Mouse (Mus musculus) limb, embryonic 15.5 days (tissue): ENCODE measurements at regions not wholly inside any gene's neighbourhood (a gene's known extent, or its start where the extent isn't known, plus 50 kb on each side); places are given as distances from the start of the nearest gene placed in this dataset.

Experiments
- ATAC-seq: fragments of 200-750 bp; cut with Nextera tagmentation; 2 replicates; pipeline ENCODE4 v1.8.0; 2017; ENCODE audit warnings: low read depth, moderate TSS enrichment; ENCODE audit not compliant: insufficient number of reproducible peaks, low FRiP score, low TSS enrichment
- H3K27ac ChIP-seq: fragments of 300-500 bp; sonication (generic); 2 replicates; pipeline ENCODE4 v1.5.1; 2015; ENCODE audit warnings: moderate library complexity, mild to moderate bottlenecking, inconsistent platforms
- H3K27me3 ChIP-seq: fragments of 300-500 bp; sonication (generic); 2 replicates; pipeline ENCODE4 v1.6.1; 2015; ENCODE audit warnings: inconsistent platforms
- H3K36me3 ChIP-seq: fragments of 300-500 bp; sonication (generic); 2 replicates; pipeline ENCODE4 v1.6.1; 2015; ENCODE audit warnings: inconsistent platforms
- H3K4me1 ChIP-seq: fragments of 300-500 bp; sonication (generic); 2 replicates; pipeline ENCODE4 v1.6.1; 2015; ENCODE audit warnings: inconsistent platforms
- H3K4me2 ChIP-seq: fragments of 300-500 bp; sonication (generic); 2 replicates; pipeline ENCODE4 v1.6.1; 2015; ENCODE audit warnings: mild to moderate bottlenecking, inconsistent platforms
- H3K4me3 ChIP-seq: fragments of 300-500 bp; sonication (generic); 2 replicates; pipeline ENCODE4 v1.5.1; 2015; ENCODE audit warnings: mild to moderate bottlenecking, inconsistent platforms
- H3K9ac ChIP-seq: fragments of 300-500 bp; sonication (generic); 2 replicates; pipeline ENCODE4 v1.6.1; 2015; ENCODE audit warnings: inconsistent platforms
- H3K9me3 ChIP-seq: fragments of 300-500 bp; sonication (generic); 2 replicates; pipeline ENCODE4 v1.6.1; 2016; ENCODE audit warnings: inconsistent platforms
- WGBS: fragments of 180-500 bp; shearing (Covaris S2); methylation state at CpG from one replicate; pipeline ENCODE4 v1.1.7; 2015; 5-methylcytosine and 5-hydroxymethylcytosine counted together

DNA sequence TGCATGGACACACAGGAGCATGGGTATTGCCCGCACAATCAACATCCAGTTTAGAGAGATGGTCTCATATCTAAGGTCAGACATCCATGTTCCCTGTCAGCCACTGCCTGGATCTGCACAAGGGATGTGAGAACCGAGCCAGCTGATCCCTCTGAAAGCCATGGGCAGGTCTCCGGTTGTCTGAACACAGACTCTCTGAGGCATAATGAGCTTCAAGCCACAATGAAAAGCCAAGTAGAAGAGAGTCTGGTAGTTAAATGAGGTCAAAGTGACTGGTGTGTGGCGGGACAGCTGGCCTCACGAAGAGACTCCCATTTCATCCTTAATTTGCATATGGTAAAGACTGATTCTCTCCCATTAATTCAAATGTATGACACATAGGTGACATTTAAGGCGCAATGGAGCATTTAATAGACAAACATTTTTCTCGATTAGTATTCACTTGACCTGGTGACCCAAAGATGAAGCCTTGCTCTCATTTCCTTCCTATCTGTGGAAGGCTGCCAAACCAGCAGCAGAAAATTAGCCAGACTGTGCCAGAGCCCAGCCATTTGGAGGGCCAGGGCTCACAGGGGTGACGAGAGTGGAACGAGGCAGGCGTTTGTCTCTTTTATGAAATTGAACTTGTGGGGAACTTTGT is 132.2 kb downstream of the Rpl14 start:
- no peaks in the 10 kb centered on the region for H3K9me3 ChIP-seq
- no peak overlapping the region for H3K9ac ChIP-seq
- H3K27ac ChIP-seq: no peak overlapping the region
- ATAC-seq: no peak
- H3K27me3 ChIP-seq: no peaks in the 10 kb centered on the region
- peaks cover 21% of the 10 kb centered on the region for H3K4me1 ChIP-seq
- H3K4me3 ChIP-seq: no peak overlapping the region
- H3K36me3 ChIP-seq: no peaks in the 10 kb centered on the region
- 56% methylated on average over 10 of the region's 10 CpGs for WGBS
- no peak overlapping the region for H3K4me2 ChIP-seq

DNA sequence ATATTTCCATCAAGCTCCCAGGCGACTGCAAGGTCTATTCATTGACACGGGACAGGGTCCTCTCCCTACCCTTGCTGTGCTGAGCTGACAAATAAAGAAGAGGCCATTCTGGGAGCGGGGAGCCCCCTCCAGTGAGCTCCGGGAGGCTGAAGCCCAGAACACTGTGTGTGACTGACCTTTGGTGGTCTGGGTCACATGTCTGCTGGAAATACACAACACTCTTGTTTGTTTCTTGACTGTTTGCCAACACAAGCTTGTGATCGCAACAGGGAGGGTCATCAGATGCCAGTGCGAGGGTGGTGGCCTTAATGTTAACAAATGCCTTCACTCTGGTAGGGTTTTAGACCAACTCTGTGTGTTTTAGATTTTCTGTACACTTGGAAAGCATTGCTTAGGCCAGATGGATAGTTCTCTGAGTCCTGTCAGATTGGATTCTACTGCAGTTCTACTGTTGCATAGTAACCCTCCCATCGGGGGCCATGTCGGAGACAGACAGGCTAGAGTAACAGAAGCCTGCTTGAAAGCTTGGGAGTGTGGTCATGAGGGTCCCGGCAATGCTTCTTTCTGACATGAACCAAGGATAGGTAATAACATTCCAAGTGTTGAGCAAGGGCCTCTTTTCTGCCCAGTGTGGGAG is 135.4 kb downstream of the Rpl14 start:
- 70% methylated on average over 9 of the region's 9 CpGs for WGBS
- no peak overlapping the region for H3K4me3 ChIP-seq
- no peaks in the 10 kb centered on the region for H3K27me3 ChIP-seq
- no peaks in the 10 kb centered on the region for H3K36me3 ChIP-seq
- H3K27ac ChIP-seq: 0 out of 2 replicates have a peak overlapping the region, but pooled peaks have one; percentile 18
- no peak overlapping the region for H3K9ac ChIP-seq
- no peaks in the 10 kb centered on the region for H3K9me3 ChIP-seq
- peaks cover 25% of the 10 kb centered on the region for H3K4me1 ChIP-seq
- H3K4me2 ChIP-seq: no peak overlapping the region
- ATAC-seq: peak; percentile 13; the same call in 1 of the 2 replicates

DNA sequence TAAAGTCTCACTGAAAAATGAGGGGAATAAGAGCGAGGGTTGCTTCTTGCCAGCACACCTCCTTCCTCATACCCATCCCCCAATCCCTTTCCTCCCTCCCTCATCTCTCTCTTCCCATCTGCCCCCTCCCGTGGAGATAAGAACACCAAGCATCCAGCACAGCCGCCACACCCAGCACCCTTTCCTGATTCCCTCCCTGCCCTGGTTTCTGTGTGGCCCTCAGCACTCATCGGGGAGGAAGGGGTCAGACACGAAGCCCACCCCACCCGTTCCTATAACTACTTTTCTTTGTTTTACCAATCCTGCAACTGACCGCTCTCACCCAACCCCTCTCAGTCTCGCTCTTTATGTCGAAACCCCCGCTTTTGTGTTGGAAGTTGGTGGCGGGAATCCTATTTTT is 137.3 kb downstream of the Rpl14 start:
- 23% methylated on average over 11 of the region's 11 CpGs for WGBS
- Histone ChIP-seq H3K27me3 (no peaks in the 10 kb centered on the region), H3K4me3 (no peak overlapping the region), H3K27ac (no peak overlapping the region; the same call in 1 of the 2 replicates), H3K9ac (no peak overlapping the region), H3K4me2 (peak overlapping the region; percentile 23), H3K9me3 (no peaks in the 10 kb centered on the region), H3K4me1 (peaks cover 21% of the 10 kb centered on the region), H3K36me3 (no peaks in the 10 kb centered on the region)
- no peak for ATAC-seq

DNA sequence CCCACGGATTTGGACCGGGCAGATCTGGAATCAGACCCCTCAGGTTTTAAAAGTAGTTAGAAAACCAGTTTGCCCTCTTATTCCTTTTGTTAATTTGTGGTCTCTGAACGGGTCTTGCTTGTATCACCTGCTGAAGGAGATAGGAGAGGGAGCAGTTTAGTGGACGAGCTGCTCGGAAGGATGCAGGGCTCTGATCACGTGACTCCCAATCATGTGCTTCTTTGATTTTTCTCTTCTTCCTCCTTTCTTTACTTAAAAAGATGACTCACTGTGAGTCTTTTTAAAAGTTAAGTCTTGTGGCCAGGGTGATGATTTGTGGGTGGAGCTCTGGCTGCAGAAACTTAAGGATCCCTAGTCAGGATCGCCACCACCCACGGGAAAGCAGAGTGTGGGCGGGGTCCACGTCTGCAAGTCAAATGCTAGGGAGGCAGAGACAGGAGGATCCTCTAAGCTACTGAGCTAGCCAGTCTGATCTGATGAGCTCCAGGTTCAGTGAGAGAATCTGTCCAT is 138.0 kb downstream of the Rpl14 start:
- H3K27me3 ChIP-seq: no peaks in the 10 kb centered on the region
- H3K4me2 ChIP-seq: peak overlapping the region; percentile 23; the same call in 1 of the 2 replicates
- no peaks in the 10 kb centered on the region for H3K36me3 ChIP-seq
- no peak overlapping the region for H3K4me3 ChIP-seq
- WGBS: 60% methylated on average over 10 of the region's 10 CpGs
- 0 out of 2 replicates have a peak overlapping the region, but pooled peaks have one; percentile 35 for H3K27ac ChIP-seq
- peaks cover 19% of the 10 kb centered on the region for H3K4me1 ChIP-seq
- ATAC-seq: no peak
- no peaks in the 10 kb centered on the region for H3K9me3 ChIP-seq
- no peak overlapping the region for H3K9ac ChIP-seq

DNA sequence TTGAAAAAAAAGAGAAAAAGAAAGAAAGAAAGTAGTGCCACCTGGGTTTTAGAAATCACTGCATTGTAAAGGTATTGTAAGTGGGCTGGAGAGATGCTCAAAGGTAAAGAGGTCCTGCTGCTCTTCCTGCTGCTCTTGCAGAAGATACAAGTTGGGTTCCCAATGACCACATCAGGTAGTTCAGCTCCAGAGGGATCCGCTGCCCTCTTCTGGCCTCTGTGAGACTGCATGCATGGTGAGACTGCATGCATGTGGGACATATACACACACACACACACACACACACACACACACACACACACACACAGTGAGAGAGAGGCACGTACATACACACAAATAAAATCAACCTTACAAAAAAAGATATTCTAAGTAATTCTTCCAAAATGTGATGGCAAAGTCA is 141.7 kb downstream of the Rpl14 start:
- no peak overlapping the region for H3K27ac ChIP-seq
- no peak overlapping the region for H3K9ac ChIP-seq
- H3K4me1 ChIP-seq: peaks cover 27% of the 10 kb centered on the region
- no peaks in the 10 kb centered on the region for H3K27me3 ChIP-seq
- ATAC-seq: no peak
- 97% methylated on average over 2 of the region's 2 CpGs for WGBS
- no peaks in the 10 kb centered on the region for H3K9me3 ChIP-seq
- no peak overlapping the region for H3K4me2 ChIP-seq
- no peaks in the 10 kb centered on the region for H3K36me3 ChIP-seq
- no peak overlapping the region for H3K4me3 ChIP-seq

DNA sequence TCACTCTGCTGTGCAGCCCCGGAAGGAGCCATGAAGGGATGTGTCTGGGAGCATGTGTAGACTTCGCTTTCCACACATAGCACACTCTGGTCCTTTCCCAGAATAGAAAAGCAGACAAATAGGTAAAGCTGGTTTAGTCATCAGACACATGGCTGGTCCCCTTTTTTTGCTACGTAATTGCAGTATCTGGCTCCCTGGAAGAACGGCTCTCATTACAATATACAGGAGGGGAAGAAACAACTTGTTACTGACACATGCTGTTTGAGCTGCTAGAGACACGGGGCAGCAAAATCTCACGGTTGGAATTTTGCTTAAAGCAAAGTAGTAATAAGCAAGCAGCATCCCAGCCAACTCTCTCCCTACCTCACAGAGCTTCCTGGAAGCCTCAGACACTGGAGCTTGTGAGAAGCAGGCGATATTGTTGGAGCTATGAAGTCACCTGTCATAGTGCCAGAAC is 144.4 kb downstream of the Rpl14 start:
- Histone ChIP-seq H3K9ac (no peak overlapping the region), H3K27ac (peak overlapping the region; percentile 79), H3K4me1 (peaks cover 16% of the 10 kb centered on the region), H3K4me2 (no peak overlapping the region), H3K36me3 (no peaks in the 10 kb centered on the region), H3K4me3 (no peak overlapping the region), H3K9me3 (no peaks in the 10 kb centered on the region), H3K27me3 (no peaks in the 10 kb centered on the region)
- 32% methylated on average over 7 of the region's 7 CpGs for WGBS
- ATAC-seq: peak; percentile 70

DNA sequence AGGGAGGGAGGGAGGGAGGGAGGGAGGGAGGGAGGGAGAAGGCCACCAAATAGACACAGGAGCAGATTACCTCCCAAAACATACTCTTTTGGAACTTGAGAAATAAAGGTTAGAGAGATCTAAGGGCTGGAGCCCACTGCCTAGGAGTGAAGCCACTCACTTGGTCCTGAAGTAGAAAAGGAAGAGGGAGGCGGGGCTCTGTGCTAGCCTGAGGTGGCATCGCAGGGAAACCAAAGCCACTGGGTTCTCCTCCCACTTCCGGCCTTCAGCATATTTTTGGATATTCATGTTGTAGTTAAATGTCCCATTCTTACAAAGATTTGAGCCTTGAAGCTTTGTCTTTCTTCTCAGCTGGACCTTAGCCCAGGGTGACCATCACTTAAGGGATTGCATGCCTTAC is 147.6 kb downstream of the Rpl14 start:
- no peaks in the 10 kb centered on the region for H3K27me3 ChIP-seq
- H3K9ac ChIP-seq: no peak overlapping the region
- H3K36me3 ChIP-seq: no peaks in the 10 kb centered on the region
- H3K4me2 ChIP-seq: no peak overlapping the region
- H3K9me3 ChIP-seq: no peaks in the 10 kb centered on the region
- H3K4me1 ChIP-seq: peaks cover 16% of the 10 kb centered on the region
- ATAC-seq: no peak
- 77% methylated on average over 3 of the region's 3 CpGs for WGBS
- H3K4me3 ChIP-seq: no peak overlapping the region
- H3K27ac ChIP-seq: no peak overlapping the region

DNA sequence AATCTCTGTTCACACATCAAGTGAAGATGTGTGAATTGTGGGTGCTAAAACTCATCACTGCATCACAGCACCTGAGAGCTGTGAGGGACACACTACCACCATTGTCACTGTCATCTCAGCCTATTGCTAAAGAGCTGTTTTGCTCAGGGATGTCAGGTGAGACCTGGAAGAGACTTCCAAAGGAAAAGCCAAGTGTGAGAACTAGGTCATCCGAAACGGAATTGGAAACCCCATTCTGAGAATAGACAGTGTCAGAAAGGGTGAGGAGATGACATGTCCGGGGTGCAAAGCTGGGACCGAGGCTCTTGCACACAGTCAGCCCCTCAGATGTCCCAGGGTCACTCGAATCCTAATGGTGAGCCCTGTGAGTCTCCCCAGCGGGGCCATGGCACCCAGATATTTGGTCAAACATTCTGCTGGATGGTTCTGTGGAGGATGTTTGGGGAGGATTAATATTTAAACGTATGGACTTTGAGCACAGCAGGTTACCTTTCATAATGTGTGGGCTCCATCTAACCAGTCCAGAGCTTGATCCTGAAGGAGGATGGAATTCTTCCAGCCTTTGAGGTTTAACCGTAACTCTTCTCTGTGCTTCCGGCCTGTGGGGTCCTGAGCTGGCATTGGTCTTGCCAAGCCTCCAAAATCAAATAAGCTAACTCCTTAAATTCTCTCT is 150.3 kb downstream of the Rpl14 start:
- no peaks in the 10 kb centered on the region for H3K9me3 ChIP-seq
- no peak for ATAC-seq
- H3K9ac ChIP-seq: no peak overlapping the region
- H3K4me2 ChIP-seq: no peak overlapping the region
- H3K27me3 ChIP-seq: no peaks in the 10 kb centered on the region
- WGBS: 90% methylated on average over 9 of the region's 9 CpGs
- no peaks in the 10 kb centered on the region for H3K4me1 ChIP-seq
- H3K27ac ChIP-seq: no peak overlapping the region
- no peaks in the 10 kb centered on the region for H3K36me3 ChIP-seq
- H3K4me3 ChIP-seq: no peak overlapping the region

DNA sequence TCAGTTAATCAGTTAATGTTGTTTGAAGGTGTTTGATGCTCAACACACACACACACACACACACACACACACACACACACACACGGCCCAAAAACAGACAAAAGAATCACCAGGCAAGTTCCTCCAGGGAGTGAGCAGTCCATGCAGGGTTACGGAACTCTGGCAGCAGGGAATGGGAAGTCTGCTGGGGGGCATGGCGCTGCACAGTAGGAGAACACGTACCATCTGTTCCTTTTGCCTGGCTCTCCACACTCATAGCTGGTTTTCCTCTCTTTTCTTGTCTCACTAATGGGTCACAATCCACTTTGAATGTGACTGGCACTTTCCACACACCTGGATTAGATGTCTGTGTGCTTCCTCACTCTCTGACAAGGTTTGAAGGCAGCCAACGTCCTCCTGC is 151.8 kb downstream of the Rpl14 start:
- 71% methylated on average over 5 of the region's 5 CpGs for WGBS
- ATAC-seq: no peak
- Histone ChIP-seq H3K9me3 (no peaks in the 10 kb centered on the region), H3K4me2 (no peak overlapping the region), H3K36me3 (no peaks in the 10 kb centered on the region), H3K27ac (no peak overlapping the region), H3K4me1 (no peaks in the 10 kb centered on the region), H3K9ac (no peak overlapping the region), H3K27me3 (no peaks in the 10 kb centered on the region), H3K4me3 (no peak overlapping the region)

DNA sequence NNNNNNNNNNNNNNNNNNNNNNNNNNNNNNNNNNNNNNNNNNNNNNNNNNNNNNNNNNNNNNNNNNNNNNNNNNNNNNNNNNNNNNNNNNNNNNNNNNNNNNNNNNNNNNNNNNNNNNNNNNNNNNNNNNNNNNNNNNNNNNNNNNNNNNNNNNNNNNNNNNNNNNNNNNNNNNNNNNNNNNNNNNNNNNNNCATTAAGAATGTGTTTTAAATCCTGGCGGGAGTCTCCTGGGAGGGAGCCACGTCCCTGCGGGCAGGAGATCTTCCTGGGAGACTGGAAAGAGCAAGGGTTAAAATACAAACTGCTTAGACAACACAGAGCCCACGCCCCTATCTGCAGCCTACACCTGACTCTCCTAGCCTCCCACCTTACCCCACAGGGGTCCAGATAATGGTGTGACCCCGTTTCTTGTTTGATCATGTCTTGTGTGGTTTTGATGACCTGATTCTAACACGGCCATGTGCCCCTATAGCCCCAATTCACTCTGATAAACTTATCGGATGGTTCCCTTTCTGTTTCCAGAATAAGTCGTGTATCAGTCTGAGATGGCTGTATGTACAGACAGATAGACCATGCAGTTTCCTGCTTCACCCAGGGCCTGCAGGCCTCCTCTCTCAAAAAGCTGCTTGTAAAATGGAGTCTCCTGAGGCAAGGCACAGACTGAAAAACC is 160.8 kb downstream of the Rpl14 start:
- Histone ChIP-seq H3K4me3 (no peak overlapping the region), H3K36me3 (no peaks in the 10 kb centered on the region), H3K27ac (peak overlapping the region; percentile 57; the same call in 1 of the 2 replicates), H3K27me3 (no peaks in the 10 kb centered on the region), H3K9ac (no peak overlapping the region), H3K9me3 (no peaks in the 10 kb centered on the region), H3K4me1 (peaks cover 32% of the 10 kb centered on the region), H3K4me2 (no peak overlapping the region)
- WGBS: 26% methylated on average over 8 of the region's 8 CpGs
- no peak for ATAC-seq

DNA sequence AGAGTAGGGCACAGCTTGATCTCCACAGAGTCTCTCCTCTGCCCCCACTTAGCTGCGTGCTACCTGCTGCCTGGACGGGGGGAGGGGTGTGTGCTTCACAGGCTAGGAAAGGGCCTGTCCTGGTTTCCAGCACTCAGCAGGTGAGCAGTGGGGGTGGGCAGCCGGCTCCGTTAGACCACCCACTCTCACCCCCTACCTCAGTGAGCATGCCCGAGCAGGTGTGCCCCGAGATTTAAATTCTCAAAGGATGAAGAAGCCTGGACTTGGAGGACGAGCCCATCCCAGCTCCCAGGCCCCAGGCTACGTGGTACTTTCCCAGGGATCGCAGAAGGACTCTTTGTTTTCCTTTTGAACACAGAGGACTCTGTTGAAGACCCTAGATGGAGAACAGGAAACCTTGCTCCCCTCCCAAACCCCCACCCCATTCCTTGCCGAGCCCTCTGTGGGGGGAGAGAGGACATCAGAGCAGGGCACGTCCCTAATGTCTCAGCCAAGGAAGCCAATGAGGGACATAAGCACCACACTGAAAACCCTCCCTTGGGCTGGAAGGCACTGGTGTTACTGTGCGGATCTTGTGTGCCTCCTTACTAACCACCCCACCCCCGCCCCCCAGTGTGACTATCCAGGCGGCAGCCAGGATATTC is 161.5 kb downstream of the Rpl14 start:
- Histone ChIP-seq H3K36me3 (no peaks in the 10 kb centered on the region), H3K4me3 (no peak overlapping the region), H3K27ac (peak overlapping the region; percentile 57), H3K9me3 (no peaks in the 10 kb centered on the region), H3K4me1 (peaks cover 32% of the 10 kb centered on the region), H3K4me2 (0 out of 2 replicates have a peak overlapping the region, but pooled peaks have one; percentile 7), H3K9ac (no peak overlapping the region), H3K27me3 (no peaks in the 10 kb centered on the region)
- ATAC-seq: 0 out of 2 replicates have a peak, but pooled peaks have one; percentile 9
- 20% methylated on average over 14 of the region's 14 CpGs for whole genome bisulfite sequencing
